Mouse (Mus musculus): ENCODE results near the gene Oxsr1.
"Not testable (repeated sequence)": the region's sequence is repeated elsewhere in the genome, so short reads cannot be mapped to it uniquely, and the experiment has no call there.

Gene Oxsr1

DNA sequence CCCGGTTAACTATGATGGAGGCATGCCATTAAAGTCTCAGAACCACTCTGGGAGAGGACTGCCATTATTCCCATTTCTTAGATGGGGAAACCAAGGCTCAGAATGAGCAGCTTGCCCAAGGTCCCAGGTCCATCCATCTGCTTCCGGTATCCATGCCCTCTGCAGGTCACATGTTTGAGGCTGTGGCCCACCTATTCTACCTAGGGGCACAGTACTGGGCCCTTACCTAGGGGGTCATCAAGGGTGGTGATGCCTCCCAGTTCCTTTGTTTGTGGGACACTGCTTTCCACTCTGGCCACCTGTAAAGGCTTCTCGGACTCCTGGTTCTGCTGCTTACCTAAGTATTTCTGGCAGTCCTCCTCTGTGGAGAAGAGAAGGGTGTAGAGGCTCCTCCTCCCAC, 16.1 kb upstream of the Oxsr1 start:
- no peak for DNase-seq (ENCODE audit: low spot score in 2 of 2)

DNA sequence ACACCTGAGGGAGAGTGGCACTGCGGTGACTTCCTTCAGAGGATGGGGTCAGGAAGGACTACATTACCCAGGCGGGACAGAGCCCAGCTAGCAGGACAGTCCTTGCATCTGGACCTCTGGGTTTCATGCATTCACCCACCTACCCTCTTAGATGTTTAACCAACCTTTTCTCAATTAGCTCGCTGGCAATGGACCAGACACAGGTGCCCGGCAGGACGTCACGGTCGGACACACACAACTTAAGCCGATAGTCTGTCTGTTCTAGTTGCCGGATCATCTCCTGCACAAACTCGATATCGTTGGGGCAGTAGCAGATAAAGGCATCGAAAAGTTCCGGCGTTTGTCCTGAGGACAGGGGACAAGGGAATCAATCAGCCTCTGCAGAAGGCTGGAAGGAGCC, 15.6 kb upstream of the Oxsr1 start:
- no peak for DNase-seq (ENCODE audit: low spot score in 2 of 2)

DNA sequence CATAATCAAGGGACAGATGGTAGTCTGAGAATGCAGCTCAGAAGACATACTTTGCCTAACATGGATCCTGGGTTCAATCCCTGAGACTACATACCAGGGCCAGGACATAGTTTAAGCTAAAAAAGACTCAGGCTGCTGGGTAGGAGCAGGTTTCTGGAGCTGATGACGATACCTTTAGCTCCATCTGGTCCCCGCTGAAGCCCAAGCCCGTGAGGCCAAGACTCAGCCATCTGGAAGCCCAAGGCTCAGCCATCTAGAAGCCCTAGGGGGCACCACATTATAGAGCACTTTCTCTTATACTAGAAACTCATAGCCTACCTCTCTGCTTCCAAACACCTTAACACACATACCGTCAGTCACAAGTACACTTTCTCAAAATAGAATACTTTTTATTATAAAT, 13.3 kb upstream of the Oxsr1 start:
- DNase-seq (ENCODE audit: low spot score in 2 of 2): no peak

DNA sequence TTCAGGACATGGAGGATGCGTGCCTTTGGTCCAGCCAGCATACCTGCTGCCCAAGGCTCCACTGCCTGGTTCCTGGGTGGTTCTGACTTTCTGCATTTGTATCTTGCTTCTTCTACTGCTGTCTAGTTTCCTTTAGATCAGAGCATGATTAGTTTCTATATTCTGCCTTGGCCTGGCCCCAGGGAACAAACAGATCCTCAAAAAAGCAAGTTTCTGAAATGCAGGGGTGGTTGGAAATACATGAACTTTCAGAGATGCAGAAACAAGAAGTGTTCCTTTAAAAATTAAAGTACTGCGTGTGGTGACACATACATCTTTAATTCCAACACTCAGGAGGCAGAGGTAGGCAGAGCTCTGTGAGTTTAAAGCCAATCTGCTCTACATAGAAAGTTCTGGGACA, 12.6 kb upstream of the Oxsr1 start:
- DNase-seq (ENCODE audit: low spot score in 2 of 2): peak; percentile 41 to 55

DNA sequence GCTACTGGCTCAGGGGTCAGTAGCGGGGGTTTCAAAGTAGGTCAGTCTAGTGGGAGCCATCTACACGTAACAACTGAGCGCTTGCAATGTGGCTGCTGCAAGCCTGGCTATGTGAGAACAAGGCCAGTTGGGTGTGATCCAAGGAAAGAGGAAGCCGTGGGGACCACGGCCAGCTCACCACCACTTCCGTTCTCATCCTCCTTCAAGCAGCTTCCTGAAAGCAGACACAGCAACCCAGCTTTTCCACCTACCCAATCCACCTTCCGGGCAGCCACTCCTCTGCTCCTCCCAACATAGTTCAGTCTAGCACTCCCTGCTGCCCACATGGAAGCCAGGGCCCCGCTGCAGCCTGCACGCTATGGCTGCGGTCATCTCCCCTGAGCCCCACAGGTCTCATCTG, 12.1 kb upstream of the Oxsr1 start:
- DNase-seq (ENCODE audit: low spot score in 2 of 2): peak; percentile 48

DNA sequence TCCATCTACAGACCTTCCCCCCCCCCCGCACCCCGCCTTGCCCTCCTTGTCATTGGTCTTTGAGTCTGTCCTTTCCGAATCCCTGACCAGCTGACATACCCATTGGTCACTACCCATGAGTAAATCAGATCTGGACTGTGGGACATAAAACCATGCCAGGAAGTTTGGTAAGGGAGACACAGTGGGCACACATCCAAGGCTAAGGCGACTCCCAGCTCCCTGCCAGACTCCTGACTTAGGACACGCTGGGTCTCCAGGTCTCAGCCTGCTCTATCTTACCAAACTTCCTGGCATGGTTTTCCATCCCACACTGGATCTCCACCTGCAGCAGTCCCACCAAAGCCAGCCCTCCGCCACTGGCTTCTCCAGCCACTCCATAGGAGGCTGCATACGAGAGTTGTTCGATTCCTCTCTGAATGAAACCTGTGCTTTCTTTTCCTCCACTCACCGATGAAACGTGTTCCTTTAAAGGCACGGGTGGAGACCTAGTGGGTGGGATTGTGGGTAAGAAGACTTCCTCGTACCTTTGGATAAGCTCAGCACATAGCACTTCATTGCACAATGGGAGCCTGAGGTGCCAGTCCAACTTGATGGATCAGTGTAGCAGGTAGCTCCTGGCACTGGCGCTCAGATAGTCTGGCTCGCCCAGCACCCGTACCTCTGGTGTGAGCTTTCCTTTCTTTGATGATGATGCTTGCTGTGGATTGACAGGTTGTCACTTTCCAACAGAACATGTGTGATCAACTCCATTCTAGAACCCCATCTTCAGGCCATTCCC, 8.1 kb upstream of the Oxsr1 start:
- DNase-seq (ENCODE audit: low spot score in 2 of 2): no peak

DNA sequence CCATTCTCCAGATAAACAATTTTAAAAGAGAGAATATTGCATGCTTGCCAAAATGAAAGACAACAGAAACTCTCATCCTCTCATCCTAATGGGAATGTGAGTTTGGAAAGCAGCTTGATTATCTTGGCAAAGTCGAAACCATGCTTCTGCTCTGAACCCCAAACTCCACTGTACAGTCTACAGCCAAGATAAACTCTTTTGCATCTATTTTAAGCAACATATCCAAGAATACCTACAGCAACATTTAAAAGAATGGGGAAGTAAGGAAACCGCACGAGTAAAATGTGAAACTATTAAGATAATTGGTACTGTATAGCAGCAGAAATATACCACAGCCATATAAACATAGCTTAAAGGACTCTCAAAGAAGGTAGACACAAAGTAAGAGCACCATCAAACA, 6.3 kb upstream of the Oxsr1 start:
- DNase-seq (ENCODE audit: low spot score in 2 of 2): no peak

DNA sequence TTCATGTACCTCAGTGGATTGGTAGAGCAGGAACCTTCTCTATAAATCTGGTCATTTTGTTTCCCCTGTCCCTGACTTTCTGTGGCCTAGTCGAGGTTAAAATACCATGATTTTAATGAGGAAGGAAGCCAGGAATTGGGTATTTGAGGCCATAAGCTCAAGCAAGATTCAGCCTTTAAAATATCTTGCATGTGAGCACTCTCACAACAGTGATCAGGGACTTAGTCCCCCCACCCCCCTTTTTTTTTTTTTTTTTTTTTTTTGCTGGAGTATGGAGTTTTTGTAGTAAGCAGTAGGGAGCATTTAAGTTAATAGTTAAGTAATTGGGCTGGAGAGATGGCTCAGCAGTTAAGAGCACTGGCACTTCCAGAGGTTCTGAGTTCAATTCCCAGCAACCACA, 1.9 kb upstream of the Oxsr1 start:
- DNase-seq (ENCODE audit: low spot score in 2 of 2): no peak

DNA sequence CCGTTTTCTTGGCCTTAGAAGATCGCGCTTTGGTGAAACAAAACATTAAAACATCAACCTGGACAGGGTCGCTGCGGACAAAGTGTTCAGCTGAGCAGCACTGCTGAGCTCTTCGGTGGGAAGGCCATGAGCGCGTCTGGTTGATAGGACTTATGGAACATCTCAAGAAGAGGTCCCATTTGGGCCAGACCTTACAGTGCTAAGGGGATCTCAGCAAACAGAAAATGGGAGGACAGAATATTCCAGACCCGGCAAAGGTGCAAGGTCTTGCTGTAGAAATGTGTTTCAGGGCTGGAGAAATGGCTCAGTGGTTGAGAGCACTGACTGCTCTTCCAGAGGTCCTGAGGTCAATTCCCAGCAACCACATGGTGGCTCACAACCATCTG, 1.0 kb upstream of the Oxsr1 start:
- no peak for DNase-seq (ENCODE audit: low spot score in 2 of 2)

DNA sequence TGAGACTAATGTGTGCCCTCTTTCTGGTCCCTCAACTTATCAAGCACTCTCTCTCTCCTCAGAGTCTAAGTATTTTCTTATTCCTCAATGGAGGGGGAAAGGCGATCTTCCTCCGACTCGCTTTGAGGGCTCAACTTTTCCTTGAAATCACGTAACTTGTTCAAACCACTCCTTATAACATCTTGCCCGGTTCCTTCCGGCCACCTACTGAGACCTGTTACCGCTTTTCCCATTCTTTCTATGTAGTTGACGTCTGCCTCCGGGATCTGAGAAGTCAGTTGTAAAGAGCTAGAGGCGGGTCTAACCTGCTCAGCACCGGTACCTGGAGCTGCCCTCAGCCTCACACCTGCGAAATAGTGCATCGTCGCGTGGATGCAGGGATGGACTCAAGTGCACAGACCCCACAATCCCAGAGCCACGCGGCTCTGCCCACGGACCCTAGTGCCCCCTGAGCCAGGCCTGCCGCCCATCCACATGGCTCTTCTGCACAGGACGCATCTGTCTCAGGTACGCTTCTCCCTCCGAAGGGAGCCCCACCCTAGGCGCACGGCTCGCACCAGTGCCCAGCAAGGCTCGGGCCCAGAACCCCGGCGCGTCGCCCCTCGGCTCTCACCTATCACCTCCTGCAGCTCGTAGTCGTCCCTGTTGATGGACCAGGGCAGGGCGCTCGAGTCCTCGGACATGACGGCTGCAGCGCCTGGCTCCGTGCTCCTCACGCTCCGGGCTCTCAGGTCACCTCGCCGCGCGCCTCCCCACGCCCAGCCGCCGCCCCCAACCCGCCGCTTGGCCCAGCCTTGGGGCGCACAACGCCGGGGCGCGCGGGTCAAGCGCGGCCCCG, 616 bp downstream of the Oxsr1 start:
- DNase-seq (ENCODE audit: low spot score in 2 of 2): peak in 1 of 2 experiments; percentile 23

DNA sequence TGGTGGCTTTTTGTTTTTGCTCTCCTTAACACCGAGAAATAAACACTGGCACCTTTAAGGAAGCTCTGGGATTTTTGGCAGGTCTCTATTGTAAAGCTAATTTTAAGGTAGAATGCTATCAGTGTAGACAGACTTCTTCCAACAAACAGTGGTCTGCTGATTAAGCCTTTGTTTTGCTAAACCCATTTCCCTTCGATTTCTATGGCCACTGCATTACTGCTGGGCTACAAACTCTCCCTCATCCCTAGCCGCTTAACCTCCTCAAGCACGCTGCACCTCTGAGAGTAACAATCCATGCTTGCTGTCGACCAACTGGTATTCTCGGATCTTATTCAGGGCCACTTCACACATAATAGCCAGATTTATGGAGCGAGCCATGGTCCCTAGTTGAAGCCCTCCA, 1.3 kb downstream of the Oxsr1 start:
- DNase-seq (ENCODE audit: low spot score in 2 of 2): no peak

DNA sequence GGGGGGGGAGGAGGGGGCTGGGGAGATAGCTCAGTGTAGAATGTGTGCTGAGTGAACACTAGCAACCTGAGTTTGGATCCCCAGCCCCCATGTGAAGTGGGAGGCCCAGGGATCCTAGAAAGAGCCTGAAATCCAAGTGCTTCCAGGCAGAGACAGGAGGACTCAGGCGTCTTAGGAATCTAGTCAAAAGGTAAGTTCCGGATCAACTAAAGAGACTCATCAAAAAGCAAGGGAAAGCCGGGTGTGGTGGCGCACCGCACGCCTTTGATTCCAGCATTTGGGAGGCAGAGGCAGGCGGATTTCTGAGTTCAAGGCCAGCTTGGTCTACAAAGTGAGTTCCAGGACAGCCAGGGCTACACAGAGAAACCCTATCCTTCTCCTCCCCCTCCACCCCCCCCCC, 1.8 kb downstream of the Oxsr1 start:
- no peak for DNase-seq (ENCODE audit: low spot score in 2 of 2)

DNA sequence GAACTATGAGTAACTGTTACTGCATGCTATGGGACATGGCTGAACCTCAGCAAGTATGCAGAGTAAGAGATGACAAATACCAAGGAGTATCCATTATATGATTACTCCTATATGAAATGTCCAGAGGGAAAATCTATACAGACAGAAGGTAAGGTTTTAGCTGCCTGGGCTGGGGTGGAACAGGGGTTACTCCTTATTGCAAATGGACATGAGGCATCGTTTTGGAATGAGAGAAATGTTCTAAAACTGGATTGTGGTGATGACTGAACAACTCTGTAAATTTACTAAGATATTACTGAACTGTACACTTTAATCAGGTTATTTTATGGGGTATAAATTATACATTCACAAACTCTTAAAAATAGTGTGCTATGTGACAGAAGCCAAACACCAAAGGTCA, 3.3 kb downstream of the Oxsr1 start:
- no peak for DNase-seq (ENCODE audit: low spot score in 2 of 2)

DNA sequence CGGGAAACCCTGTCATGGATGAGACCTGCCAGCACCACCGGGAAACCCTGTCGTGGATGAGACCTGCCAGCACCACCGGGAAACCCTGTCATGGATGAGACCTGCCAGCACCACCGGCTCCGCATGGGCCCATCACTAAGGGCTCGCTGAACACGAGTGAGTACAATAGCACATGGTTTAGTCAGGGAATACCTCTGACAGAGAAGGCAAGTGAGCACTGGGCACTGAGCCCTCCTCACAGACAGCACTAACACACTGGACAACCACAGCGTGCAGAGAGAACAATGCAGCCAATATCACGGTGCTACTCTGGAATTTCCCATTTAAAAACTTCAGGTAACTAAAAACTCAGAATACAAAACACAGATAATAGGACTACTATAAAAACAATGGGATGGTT, 9.1 kb downstream of the Oxsr1 start:
- DNase-seq (ENCODE audit: low spot score in 2 of 2): no peak

DNA sequence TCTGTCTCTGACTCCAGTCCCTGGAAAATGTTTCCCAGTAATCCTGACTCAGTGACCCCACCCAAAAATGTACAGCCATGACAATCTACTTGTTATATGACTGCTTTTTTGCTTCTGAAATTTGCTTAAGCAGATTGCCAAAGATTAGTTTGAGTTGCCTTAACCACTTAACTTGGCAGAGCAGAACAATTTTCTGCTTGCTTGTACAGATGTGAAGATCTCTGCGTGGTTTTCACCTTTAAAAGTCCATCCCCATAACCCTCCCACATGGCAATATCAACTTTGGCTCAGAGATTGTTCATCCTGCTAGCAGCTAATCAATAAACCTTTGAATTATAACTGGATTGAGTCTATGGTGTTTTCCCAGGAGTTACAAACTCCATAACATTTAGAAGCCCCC, 13.2 kb downstream of the Oxsr1 start:
- DNase-seq (ENCODE audit: low spot score in 2 of 2): no peak

DNA sequence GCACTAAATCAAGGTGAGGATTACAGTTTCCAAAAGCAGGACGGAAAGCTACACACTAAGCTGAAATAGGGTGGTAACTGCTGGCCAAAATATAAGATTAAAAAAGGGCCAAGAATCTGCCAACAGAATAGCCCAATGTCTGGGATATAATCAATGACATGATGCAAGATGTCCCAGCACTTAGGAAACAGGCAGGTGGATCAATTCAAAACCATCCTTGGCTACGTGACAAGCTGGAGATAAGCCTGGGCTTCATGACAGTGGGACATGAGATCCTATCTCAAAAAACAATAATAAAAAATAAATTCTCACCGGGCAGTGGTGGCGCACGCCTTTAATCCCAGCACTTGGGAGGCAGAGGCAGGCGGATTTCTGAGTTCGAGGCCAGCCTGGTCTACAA, 16.4 kb downstream of the Oxsr1 start:
- DNase-seq (ENCODE audit: low spot score in 2 of 2): no peak

DNA sequence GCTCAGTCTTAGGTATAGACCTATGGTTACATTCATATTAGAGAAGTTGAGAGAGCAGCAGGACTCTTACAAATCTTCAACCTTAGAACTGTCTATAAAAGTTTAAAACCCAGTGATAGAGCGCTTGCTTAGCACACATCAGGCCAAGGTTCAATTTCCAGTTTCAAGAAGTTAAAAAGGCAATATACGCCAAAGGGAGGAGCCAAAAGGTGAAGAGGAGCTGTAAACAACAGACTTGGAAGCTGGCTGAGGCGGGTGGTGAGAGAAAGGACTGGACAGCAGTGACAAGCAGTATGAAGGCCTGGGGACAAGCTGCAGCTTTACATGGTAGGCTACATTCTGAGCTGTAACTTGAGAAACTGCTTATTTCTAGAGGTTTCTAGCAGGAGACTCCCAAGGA, 23.7 kb downstream of the Oxsr1 start:
- DNase-seq (ENCODE audit: low spot score in 2 of 2): no peak

DNA sequence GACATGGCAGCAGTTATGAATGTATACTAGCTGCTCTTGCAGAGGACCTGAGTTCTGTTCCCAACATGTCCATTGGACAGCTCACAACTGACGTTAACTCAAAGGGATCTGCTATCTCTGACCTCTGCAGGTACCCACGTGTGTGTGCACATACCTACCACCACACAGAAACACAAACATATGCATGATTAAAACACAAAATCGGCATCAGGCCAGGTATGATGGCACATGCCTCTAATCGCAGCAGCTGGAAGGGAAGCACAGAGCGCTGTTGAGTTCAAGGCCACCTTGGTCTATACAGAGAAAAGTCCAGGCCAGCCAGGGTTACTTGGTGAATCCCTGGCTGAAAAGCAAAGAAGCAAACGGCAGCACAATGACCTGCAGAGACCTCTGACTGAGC, 24.5 kb downstream of the Oxsr1 start:
- DNase-seq (ENCODE audit: low spot score in 2 of 2): no peak

DNA sequence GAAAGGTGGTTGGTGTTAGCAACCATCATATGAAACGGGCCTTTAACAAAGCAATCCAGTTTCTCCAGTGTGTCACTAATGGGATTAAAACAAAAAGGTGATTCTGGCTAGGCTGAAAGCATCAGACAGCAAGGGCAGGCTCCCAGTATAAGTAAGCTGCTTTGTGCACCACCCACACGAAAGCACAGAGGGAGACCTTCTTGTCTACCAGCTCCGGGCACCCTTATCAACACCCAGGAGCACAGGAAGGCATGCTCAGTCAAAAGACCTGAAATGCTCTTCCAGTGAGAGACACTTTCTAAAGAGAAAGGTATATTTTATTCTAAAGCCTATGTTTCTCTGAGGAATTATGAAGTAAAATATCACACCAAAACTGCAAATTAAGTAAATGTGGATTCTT, 31.4 kb downstream of the Oxsr1 start:
- DNase-seq (ENCODE audit: low spot score in 2 of 2): no peak

DNA sequence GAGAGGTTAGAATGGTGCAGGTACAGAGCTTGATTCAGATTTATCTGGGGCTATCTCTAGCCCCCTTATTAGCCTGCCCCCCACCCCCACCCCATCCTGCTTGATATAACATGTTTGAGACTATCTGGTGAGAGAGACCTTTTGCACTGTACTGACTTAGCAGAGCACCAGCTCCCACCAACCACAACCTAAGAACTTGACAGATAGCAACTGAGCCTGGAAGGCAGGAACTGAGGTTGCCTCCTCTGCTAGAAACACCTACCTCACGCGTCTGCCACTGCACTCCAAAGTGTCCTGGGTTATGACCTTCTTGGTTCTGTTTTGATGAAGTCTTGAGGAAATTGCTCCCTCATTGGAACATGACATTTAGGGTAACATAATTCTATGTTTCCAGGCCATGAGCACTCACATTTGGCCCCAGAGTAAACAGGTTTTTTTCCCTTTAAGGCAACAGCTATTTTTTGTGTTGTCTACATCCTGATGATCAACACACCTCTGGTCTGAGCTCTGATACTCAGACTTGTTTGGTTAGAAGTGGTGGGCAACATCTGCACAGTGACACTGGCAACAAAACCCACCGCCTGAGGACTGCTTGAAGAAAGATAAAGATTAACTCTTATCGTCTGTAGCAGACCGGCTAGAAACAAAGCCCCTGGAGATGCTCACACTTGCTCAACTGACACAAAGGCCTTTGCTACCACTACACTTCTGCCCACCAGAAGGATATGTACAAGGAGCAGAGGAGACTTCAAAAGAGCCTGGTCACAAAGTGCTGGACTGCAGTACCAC, 41.1 kb downstream of the Oxsr1 start:
- no peak for DNase-seq (ENCODE audit: low spot score in 2 of 2)

DNA sequence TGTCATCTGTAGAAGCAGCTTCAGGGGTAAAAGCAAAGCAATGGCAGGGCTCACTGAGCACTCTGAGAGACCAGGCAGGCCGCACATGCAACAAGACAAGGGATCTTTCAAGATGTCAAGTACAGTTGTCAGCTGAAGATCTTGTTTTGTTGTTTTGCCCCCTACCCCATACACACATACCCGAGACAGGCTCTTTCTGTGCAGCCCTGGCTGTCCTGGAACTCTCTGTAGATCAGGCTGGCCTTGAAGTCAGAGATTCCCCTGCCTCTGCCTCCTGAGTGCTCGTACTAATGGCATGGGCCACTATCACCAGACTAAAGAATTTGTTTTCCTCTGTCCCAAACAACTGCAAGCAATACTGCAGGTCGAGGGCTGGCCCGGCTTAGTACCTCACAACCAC, 44.2 kb downstream of the Oxsr1 start:
- no peak for DNase-seq (ENCODE audit: low spot score in 2 of 2)

DNA sequence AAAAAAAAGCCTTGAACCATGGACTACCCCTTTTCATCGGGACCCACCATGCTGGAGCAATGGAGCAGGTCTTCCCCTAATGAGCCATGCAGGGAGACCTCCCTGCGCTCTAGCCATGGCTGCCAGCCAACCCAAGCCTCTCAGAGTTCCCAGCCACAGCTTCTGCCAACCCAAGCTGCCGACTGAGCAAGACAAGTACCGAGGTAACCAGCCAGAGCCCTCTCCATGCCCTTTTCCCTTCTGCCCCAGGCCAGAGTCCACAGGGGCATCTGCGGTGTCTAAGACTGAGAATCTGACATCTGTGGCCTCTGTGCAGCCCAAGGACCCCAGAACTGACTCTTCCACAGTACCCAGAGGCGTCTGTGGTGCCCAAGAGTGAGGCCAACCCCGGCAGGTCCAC, 45.9 kb downstream of the Oxsr1 start:
- no peak for DNase-seq (ENCODE audit: low spot score in 2 of 2)

DNA sequence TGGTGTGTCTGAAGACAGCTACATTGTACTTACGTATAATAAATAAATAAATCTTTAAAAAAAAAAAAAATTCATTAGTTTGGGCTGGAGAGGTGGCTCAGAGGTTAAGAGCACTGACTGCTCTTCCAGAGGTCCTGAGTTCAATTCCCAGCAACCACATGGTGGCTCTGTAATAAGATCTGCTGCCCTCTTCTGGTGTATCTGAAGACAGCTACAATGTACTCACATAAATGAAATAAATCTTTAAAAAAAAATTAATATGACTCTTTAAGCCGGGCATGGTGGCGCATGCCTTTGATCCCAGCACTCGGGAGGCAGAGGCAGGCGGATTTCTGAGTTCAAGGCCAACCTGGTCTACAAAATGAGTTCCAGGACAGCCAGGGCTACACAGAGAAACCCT, 47.4 kb downstream of the Oxsr1 start:
- DNase-seq (ENCODE audit: low spot score in 2 of 2): not testable (repeated sequence)

All from frontal cortex, postnatal 36 days (tissue).